9 mouse cellular contexts compared by ENCODE assay signal in genomic region chr2:44104282-44105197, GRCm38 (mm10).
DNase-seq lines count a peak whose midpoint lies in the region; ATAC-seq lines count a peak whose summit lies in the region.
"Had no signal": no experiment of that assay in that cellular context is flagged by ENCODE, and none has a peak within 500 bp of the region (broad histone marks: within the 10 kb centered on the region; RNA-seq: fewer than 3 reads in every experiment).

No protein-coding gene starts in this region.

- H3K9me3 ChIP-seq in forebrain, embryonic 11.5 days (ENCODE audit: control insufficient read depth, low read length): no peaks in the 10 kb centered on the region
- H3K9me3 ChIP-seq in lung, embryonic 16.5 days (ENCODE audit: control insufficient read depth, low read length): no peaks in the 10 kb centered on the region

- intact Hi-C loops in heart, postnatal 14 days (cut with DNase I): loop anchor here (5.0 kb wide), 1 partner anchor 37 kb away; no protein-coding TSS in a partner anchor

- ATAC-seq in forebrain, embryonic 11.5 days (replicated peaks; ENCODE audit: low FRiP score): no peak; the same call in 1 of the 2 replicates
- ATAC-seq in lung, embryonic 16.5 days (ENCODE audit: low read depth): peak; percentile 95
- ATAC-seq in monocyte, adult 5-6 weeks (replicated peaks; ENCODE audit: insufficient number of reproducible peaks, low FRiP score, low TSS enrichment, poor library complexity, severe bottlenecking): no peak

- no peak overlapping the region for H3K4me3 ChIP-seq in forebrain, embryonic 11.5 days (ENCODE audit: low read depth, low read length)
- H3K4me3 ChIP-seq in lung, embryonic 16.5 days (ENCODE audit: low read length): no peak overlapping the region

- 53% methylated on average over 22 of the region's 22 CpGs for WGBS in forebrain, embryonic 11.5 days
- 30% methylated on average over 22 of the region's 22 CpGs for WGBS in lung, embryonic 16.5 days

- H3K4me2 ChIP-seq in forebrain, embryonic 11.5 days (ENCODE audit: low read depth, low read length, severe bottlenecking): no peak overlapping the region
- no peak overlapping the region for H3K4me2 ChIP-seq in lung, embryonic 16.5 days (ENCODE audit: low read depth, low read length)

- no peaks in the 10 kb centered on the region for H3K36me3 ChIP-seq in forebrain, embryonic 11.5 days (ENCODE audit: control insufficient read depth, insufficient read depth, low read length)
- H3K36me3 ChIP-seq in lung, embryonic 16.5 days (ENCODE audit: control insufficient read depth, insufficient read depth, low read length): no peaks in the 10 kb centered on the region

- H3K27ac ChIP-seq in forebrain, embryonic 11.5 days (ENCODE audit: low read depth, low read length): no peak overlapping the region
- peak overlapping the region; percentile 96 for H3K27ac ChIP-seq in lung, embryonic 16.5 days (ENCODE audit: low read length)

- H3K27me3 ChIP-seq in forebrain, embryonic 11.5 days (ENCODE audit: control insufficient read depth, insufficient read depth, low read length): no peaks in the 10 kb centered on the region
- no peaks in the 10 kb centered on the region for H3K27me3 ChIP-seq in lung, embryonic 16.5 days (ENCODE audit: control insufficient read depth, insufficient read depth, low read depth, low read length)
- H3K27me3 ChIP-seq: CH12.LX had no signal

- peak; percentile 43 to 59 for DNase-seq in frontal cortex, postnatal 36 days (ENCODE audit: low spot score in 2 of 2)
- DNase-seq in frontal cortex, postnatal 14 days (ENCODE audit: low spot score in 2 of 2): no peak
- DNase-seq in forebrain, embryonic 11.5 days (ENCODE audit: low spot score): peak; percentile 57
- DNase-seq in heart, postnatal 14 days: peak; percentile 54 to 66
- DNase-seq in kidney, postnatal 4 days: peak; percentile 61 to 73
- DNase-seq in right cerebral cortex, postnatal 4 days: peak; percentile 22

- H3K9ac ChIP-seq in forebrain, embryonic 11.5 days (ENCODE audit: low read length): no peak overlapping the region
- peak overlapping the region; percentile 33; the same call in 1 of the 2 replicates for H3K9ac ChIP-seq in lung, embryonic 16.5 days (ENCODE audit: low read length)

- H3K4me1 ChIP-seq in forebrain, embryonic 11.5 days (replicated peaks; ENCODE audit: control insufficient read depth, insufficient read depth, low read length): no peaks in the 10 kb centered on the region
- H3K4me1 ChIP-seq in lung, embryonic 16.5 days (replicated peaks; ENCODE audit: control insufficient read depth, insufficient read depth, low read length): peaks cover 11% of the 10 kb centered on the region

Comparison
In these comparisons a context has a peak if more than half of its experiments do, and no peak if none do; other contexts are left out.
1. DNase-seq: peak in frontal cortex, postnatal 36 days (2 of 2), forebrain, embryonic 11.5 days (single experiment), heart, postnatal 14 days (2 of 2), kidney, postnatal 4 days (2 of 2) and right cerebral cortex, postnatal 4 days (single experiment); none in frontal cortex, postnatal 14 days (0 of 2).